Mouse (Mus musculus): Measurements from ENCODE around the gene Frem1. TPM values are rescaled to one million over a fixed set of nuclear protein-coding genes. Genes with fewer than 3 reads are reported as not detected.

Frem1 gene
- polyA plus RNA-seq, 1 experiment from 2014 or later = 21.4 TPM

GRCm38 (mm10) chr4:82863316-82863715, 188.8 kb downstream of the Frem1 start:
- WGBS = 88% methylated on average over 8 of the region's 8 CpGs
- no peak overlapping the region for H3K4me3 ChIP-seq (ENCODE audit: low read depth, low read length)
- no peak overlapping the region for H3K27ac ChIP-seq (replicated peaks; ENCODE audit: low read depth, low read length)
- H3K9ac ChIP-seq (replicated peaks; ENCODE audit: low read length) = no peak overlapping the region
- H3K27me3 ChIP-seq (ENCODE audit: control insufficient read depth, insufficient read depth, low read length) = no peaks in the 10 kb centered on the region
- H3K36me3 ChIP-seq (replicated peaks; ENCODE audit: control insufficient read depth, insufficient read depth, low read depth, low read length) = no peaks in the 10 kb centered on the region
- peaks cover 2% of the 10 kb centered on the region for H3K4me1 ChIP-seq (ENCODE audit: control insufficient read depth, insufficient read depth, low read length)
- DNase-seq (ENCODE audit: low spot score) (no peak), ATAC-seq (replicated peaks; ENCODE audit: insufficient number of reproducible peaks, low FRiP score, low TSS enrichment, low read depth) (no peak)
- H3K4me2 ChIP-seq (ENCODE audit: low read depth, low read length) = no peak overlapping the region
- H3K9me3 ChIP-seq (replicated peaks; ENCODE audit: control insufficient read depth, low read length) = no peaks in the 10 kb centered on the region

- WGBS = 96% methylated on average over 2 of the region's 2 CpGs
- no peak for ATAC-seq (replicated peaks; ENCODE audit: insufficient number of reproducible peaks, low FRiP score, low TSS enrichment, low read depth)
- H3K4me2 ChIP-seq (ENCODE audit: low read depth, low read length) = no peak overlapping the region
Observed at GRCm38 (mm10) chr4:82861451-82861850, 190.7 kb downstream of the Frem1 start.

GRCm38 (mm10) chr4:82860566-82860965, 191.6 kb downstream of the Frem1 start:
- 45% methylated on average over 3 of the region's 3 CpGs for WGBS
- Histone ChIP-seq H3K36me3 (replicated peaks; ENCODE audit: control insufficient read depth, insufficient read depth, low read depth, low read length) (no peaks in the 10 kb centered on the region), H3K27me3 (ENCODE audit: control insufficient read depth, insufficient read depth, low read length) (no peaks in the 10 kb centered on the region), H3K27ac (replicated peaks; ENCODE audit: low read depth, low read length) (no peak overlapping the region), H3K4me3 (ENCODE audit: low read depth, low read length) (no peak overlapping the region), H3K9ac (replicated peaks; ENCODE audit: low read length) (no peak overlapping the region), H3K9me3 (replicated peaks; ENCODE audit: control insufficient read depth, low read length) (no peaks in the 10 kb centered on the region), H3K4me1 (ENCODE audit: control insufficient read depth, insufficient read depth, low read length) (peaks cover 2% of the 10 kb centered on the region), H3K4me2 (ENCODE audit: low read depth, low read length) (no peak overlapping the region)
- DNase-seq (ENCODE audit: low spot score) (no peak), ATAC-seq (replicated peaks; ENCODE audit: insufficient number of reproducible peaks, low FRiP score, low TSS enrichment, low read depth) (no peak)

More at GRCm38 (mm10) chr4:82861451-82861850, 190.7 kb downstream of the Frem1 start:
- Histone ChIP-seq H3K27me3 (ENCODE audit: control insufficient read depth, insufficient read depth, low read length) (no peaks in the 10 kb centered on the region), H3K9ac (replicated peaks; ENCODE audit: low read length) (no peak overlapping the region), H3K4me1 (ENCODE audit: control insufficient read depth, insufficient read depth, low read length) (peaks cover 2% of the 10 kb centered on the region), H3K36me3 (replicated peaks; ENCODE audit: control insufficient read depth, insufficient read depth, low read depth, low read length) (no peaks in the 10 kb centered on the region), H3K4me3 (ENCODE audit: low read depth, low read length) (no peak overlapping the region), H3K27ac (replicated peaks; ENCODE audit: low read depth, low read length) (no peak overlapping the region), H3K9me3 (replicated peaks; ENCODE audit: control insufficient read depth, low read length) (no peaks in the 10 kb centered on the region)
- DNase-seq (ENCODE audit: low spot score) = no peak

DNA sequence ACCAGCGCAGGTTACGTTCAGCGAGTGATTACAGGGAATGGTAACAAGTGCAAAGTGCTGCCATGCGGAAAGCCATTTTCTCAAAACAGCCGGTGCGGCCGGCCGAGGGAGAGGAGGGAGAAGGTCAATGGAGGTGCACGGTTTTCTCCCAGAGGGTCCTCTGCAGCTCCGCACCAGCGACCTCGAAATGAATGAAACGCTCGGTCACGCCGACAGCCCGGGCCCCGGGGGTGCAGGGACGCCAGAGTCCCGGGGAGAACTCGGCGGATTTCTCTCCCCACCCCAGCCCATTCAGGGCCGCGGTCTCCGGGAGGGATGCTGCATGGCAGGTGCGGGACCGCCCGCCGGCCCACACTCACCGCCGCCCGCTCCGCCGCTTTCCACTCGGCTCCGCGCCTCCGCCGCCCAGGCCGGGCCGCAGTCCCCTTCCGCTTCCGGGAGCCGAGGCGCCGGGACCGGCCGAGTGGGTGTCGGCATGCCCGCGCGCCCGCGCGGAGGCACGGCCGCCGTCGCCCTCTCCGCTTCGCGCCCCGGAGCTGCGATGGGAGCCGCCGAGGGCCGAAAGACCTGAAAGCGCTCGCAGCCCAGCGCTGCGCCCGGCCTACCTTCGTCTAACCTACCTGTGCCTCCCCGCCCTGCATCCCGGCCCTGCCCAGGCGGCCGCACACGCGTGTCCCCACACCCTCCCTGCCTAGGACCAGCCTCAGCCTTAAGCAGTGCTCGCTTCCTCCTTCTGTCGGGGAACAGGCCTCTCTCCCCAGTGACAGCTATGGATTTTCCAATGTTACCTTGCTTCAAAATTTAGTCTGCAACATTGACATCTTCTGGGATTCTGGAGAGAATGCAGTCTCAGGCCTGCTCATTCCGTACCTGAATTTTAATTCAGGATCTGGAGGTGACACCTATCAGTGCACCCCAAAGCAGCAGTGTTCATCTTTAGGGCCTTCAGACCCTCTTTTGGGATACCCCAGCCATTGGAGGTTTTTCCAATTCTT, 192.7 kb downstream of the Frem1 start, which contains the start of gene Zdhhc21:
Gene Zdhhc21 (minus strand): TSS at position 828 of the 995 bp plus-strand sequence.
- Histone ChIP-seq H3K27me3 (ENCODE audit: control insufficient read depth, insufficient read depth, low read length) (no peaks in the 10 kb centered on the region), H3K4me2 (ENCODE audit: low read depth, low read length) (peak within 1 kb of the TSS; percentile 78), H3K4me1 (ENCODE audit: control insufficient read depth, insufficient read depth, low read length) (peaks cover 2% of the 10 kb centered on the region), H3K9ac (replicated peaks; ENCODE audit: low read length) (peak within 1 kb of the TSS; percentile 92), H3K36me3 (replicated peaks; ENCODE audit: control insufficient read depth, insufficient read depth, low read depth, low read length) (no peaks in the 10 kb centered on the region), H3K4me3 (ENCODE audit: low read depth, low read length) (peak within 1 kb of the TSS; percentile 87), H3K27ac (replicated peaks; ENCODE audit: low read depth, low read length) (peak within 1 kb of the TSS; percentile 47), H3K9me3 (replicated peaks; ENCODE audit: control insufficient read depth, low read length) (no peaks in the 10 kb centered on the region)
- ATAC-seq (replicated peaks; ENCODE audit: insufficient number of reproducible peaks, low FRiP score, low TSS enrichment, low read depth) = peak; percentile 92
- WGBS = under 1% methylated on average over 64 of the region's 82 CpGs
- peak; percentile 71 for DNase-seq (ENCODE audit: low spot score)

GRCm38 (mm10) chr4:82858431-82859010, 193.6 kb downstream of the Frem1 start:
- WGBS = 42% methylated on average over 4 of the region's 4 CpGs
- Histone ChIP-seq H3K4me1 (ENCODE audit: control insufficient read depth, insufficient read depth, low read length) (peaks cover 2% of the 10 kb centered on the region), H3K9ac (replicated peaks; ENCODE audit: low read length) (peak overlapping the region; percentile 92), H3K27ac (replicated peaks; ENCODE audit: low read depth, low read length) (no peak overlapping the region), H3K9me3 (replicated peaks; ENCODE audit: control insufficient read depth, low read length) (no peaks in the 10 kb centered on the region), H3K4me3 (ENCODE audit: low read depth, low read length) (peak overlapping the region; percentile 87), H3K4me2 (ENCODE audit: low read depth, low read length) (peak overlapping the region; percentile 78), H3K27me3 (ENCODE audit: control insufficient read depth, insufficient read depth, low read length) (no peaks in the 10 kb centered on the region), H3K36me3 (replicated peaks; ENCODE audit: control insufficient read depth, insufficient read depth, low read depth, low read length) (no peaks in the 10 kb centered on the region)
- DNase-seq (ENCODE audit: low spot score) (no peak), ATAC-seq (replicated peaks; ENCODE audit: insufficient number of reproducible peaks, low FRiP score, low TSS enrichment, low read depth) (no peak)

GRCm38 (mm10) chr4:82856986-82857385, 195.2 kb downstream of the Frem1 start:
- 96% methylated on average over 3 of the region's 3 CpGs for WGBS
- H3K4me1 ChIP-seq (ENCODE audit: control insufficient read depth, insufficient read depth, low read length) = peaks cover 2% of the 10 kb centered on the region
- H3K9me3 ChIP-seq (replicated peaks; ENCODE audit: control insufficient read depth, low read length) = no peaks in the 10 kb centered on the region
- ATAC-seq (replicated peaks; ENCODE audit: insufficient number of reproducible peaks, low FRiP score, low TSS enrichment, low read depth) = no peak
- DNase-seq (ENCODE audit: low spot score) = no peak
- no peak overlapping the region for H3K4me3 ChIP-seq (ENCODE audit: low read depth, low read length)
- H3K27ac ChIP-seq (replicated peaks; ENCODE audit: low read depth, low read length) = no peak overlapping the region
- no peak overlapping the region for H3K4me2 ChIP-seq (ENCODE audit: low read depth, low read length)
- H3K9ac ChIP-seq (replicated peaks; ENCODE audit: low read length) = no peak overlapping the region
- no peaks in the 10 kb centered on the region for H3K36me3 ChIP-seq (replicated peaks; ENCODE audit: control insufficient read depth, insufficient read depth, low read depth, low read length)
- H3K27me3 ChIP-seq (ENCODE audit: control insufficient read depth, insufficient read depth, low read length) = no peaks in the 10 kb centered on the region

DNA sequence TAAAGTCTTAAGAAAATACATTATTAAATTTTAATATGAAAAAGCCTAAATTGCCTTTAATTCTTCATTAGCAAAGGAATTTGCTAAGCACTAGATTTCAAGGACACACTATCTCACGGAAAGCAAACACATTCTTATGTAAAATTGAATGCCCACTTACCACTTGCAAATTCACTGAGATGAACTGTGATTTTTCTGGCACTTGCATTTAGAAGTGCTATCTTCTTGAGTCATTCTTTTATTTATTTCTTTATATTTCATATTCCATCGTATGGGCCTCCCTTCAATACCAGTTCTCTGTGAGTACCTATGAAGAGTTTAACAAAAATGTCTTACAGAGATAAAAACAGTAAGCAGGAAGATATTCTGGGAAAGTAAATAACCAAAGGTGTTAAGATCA, 198.3 kb downstream of the Frem1 start:
- WGBS = 86% methylated on average over 2 of the region's 2 CpGs
- no peaks in the 10 kb centered on the region for H3K27me3 ChIP-seq (ENCODE audit: control insufficient read depth, insufficient read depth, low read length)
- no peak for ATAC-seq (replicated peaks; ENCODE audit: insufficient number of reproducible peaks, low FRiP score, low TSS enrichment, low read depth)

More for the DNA sequence above, 198.3 kb downstream of the Frem1 start:
- Histone ChIP-seq H3K36me3 (replicated peaks; ENCODE audit: control insufficient read depth, insufficient read depth, low read depth, low read length) (no peaks in the 10 kb centered on the region), H3K9ac (replicated peaks; ENCODE audit: low read length) (no peak overlapping the region), H3K4me1 (ENCODE audit: control insufficient read depth, insufficient read depth, low read length) (peaks cover 2% of the 10 kb centered on the region), H3K27ac (replicated peaks; ENCODE audit: low read depth, low read length) (no peak overlapping the region), H3K4me3 (ENCODE audit: low read depth, low read length) (no peak overlapping the region), H3K4me2 (ENCODE audit: low read depth, low read length) (no peak overlapping the region), H3K9me3 (replicated peaks; ENCODE audit: control insufficient read depth, low read length) (no peaks in the 10 kb centered on the region)
- DNase-seq (ENCODE audit: low spot score) = no peak
